Mouse (Mus musculus) forebrain, embryonic 12.5 days (tissue): Measurements from ENCODE around the gene Rabl2. TPM values are rescaled to one million over a fixed set of nuclear protein-coding genes. Genes with fewer than 3 reads are reported as not detected.

Source experiments
- ATAC-seq: fragments of 200-750 bp; cut with Nextera tagmentation; 2 replicates; pipeline ENCODE4 v1.8.0; 2017; ENCODE audit warnings: moderate TSS enrichment; ENCODE audit not compliant: low FRiP score
- H3K27ac ChIP-seq: fragments of 300-500 bp; sonication (generic); 2 replicates; pipeline ENCODE4 v1.5.1; 2016; ENCODE audit warnings: mild to moderate bottlenecking
- H3K27me3 ChIP-seq: fragments of 300-500 bp; sonication (generic); 2 replicates; pipeline ENCODE4 v1.6.1; 2016; ENCODE audit warnings: mild to moderate bottlenecking
- H3K36me3 ChIP-seq: fragments of 300-500 bp; sonication (generic); replicated peaks from 2 replicates; pipeline ENCODE4 v1.6.1; 2016; ENCODE audit warnings: mild to moderate bottlenecking
- H3K4me1 ChIP-seq: fragments of 300-500 bp; sonication (generic); 2 replicates; pipeline ENCODE4 v1.6.1; 2016
- H3K4me2 ChIP-seq: fragments of 300-500 bp; sonication (generic); 2 replicates; pipeline ENCODE4 v1.6.1; 2016; ENCODE audit warnings: mild to moderate bottlenecking, moderate library complexity
- H3K4me3 ChIP-seq: fragments of 300-500 bp; sonication (generic); replicated peaks from 2 replicates; pipeline ENCODE4 v1.5.1; 2016; ENCODE audit warnings: mild to moderate bottlenecking
- H3K9ac ChIP-seq: fragments of 300-500 bp; sonication (generic); 2 replicates; pipeline ENCODE4 v1.6.1; 2016; ENCODE audit warnings: mild to moderate bottlenecking
- H3K9me3 ChIP-seq: fragments of 300-500 bp; sonication (generic); 2 replicates; pipeline ENCODE4 v1.6.1; 2016
- WGBS: fragments of 180-500 bp; shearing (Covaris S2); methylation state at CpG from one replicate; pipeline ENCODE4 v1.1.7; 2016; 5-methylcytosine and 5-hydroxymethylcytosine counted together
- polyA plus RNA-seq: library from polyadenylated mRNA; unstranded; fragments of >200 nt; fragmentation: Nextera tagmentation; extraction: Ambion mirVana; gene quantifications from 2 replicates; pipeline ENCODE4 v1.2.1, GENCODE M21; 2016

The Rabl2 gene
- 60.7 and 62.8 TPM in 2 replicates for polyA plus RNA-seq

DNA sequence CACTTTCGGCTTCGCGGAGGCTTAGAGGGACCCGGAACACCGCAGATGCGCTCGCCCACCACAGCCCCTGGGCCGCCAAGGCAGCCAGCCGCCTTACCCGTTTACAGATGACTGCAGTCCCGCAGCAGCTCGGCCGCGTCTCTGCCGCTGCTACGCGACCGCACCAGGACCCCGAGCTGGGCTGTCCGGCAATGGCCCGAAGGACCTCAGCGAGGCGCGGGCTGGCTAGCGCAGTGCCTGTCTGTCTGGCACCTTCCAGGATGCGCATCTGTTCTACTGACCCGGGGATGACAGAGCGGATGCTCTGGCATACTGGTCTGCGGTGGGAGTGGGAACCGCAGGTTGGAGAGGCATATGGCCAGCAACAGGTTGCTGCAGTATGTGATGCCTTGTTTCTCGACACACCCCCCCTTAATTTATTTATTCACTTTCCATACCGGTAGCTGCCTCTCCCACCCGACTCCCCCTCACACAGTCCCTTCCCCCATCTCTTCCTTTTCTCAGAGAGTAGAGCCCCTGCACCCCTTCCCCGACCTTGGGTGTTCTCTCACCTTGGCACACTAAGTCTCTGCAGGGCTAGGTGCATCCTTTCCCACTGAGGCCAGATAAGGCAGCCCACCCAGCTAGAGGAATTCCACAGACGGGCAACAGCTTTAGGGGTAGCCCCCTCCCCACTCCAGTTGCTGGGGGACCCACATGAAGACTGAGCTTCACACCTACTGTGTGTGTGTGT lies at the start of gene Rabl2:
Gene Rabl2 (minus strand): TSS at position 201 of the 733 bp plus-strand sequence.
- Histone ChIP-seq H3K4me2 (peak within 1 kb of the TSS; percentile 69), H3K9ac (peak within 1 kb of the TSS; percentile 73), H3K9me3 (no peaks in the 10 kb centered on the region), H3K27me3 (peaks cover 3% of the 10 kb centered on the region; the same call in 1 of the 2 replicates), H3K36me3 (0 out of 2 replicates have a peak, but pooled peaks cover 6% of the 10 kb centered on the region), H3K4me3 (peak within 1 kb of the TSS; percentile 74), H3K27ac (peak within 1 kb of the TSS; percentile 67), H3K4me1 (peaks cover 17% of the 10 kb centered on the region)
- peak; percentile 98 for ATAC-seq
- under 1% methylated on average over 34 of the region's 35 CpGs for WGBS

DNA sequence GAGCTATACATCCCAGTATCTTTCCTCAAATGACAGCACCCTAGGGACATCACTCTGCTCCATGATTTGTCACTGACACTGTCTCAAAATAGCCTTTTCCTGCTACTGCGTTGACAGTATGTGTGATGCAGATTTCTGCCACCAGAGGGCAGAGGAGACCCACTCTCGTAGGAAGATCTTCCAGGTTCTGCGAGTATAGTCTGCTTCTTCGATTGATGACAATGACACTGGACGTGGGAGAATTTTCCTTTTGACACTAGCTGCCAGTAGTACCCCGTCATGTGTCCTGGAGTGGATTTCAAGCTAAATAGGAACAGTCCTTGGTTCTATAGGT lies 31.9 kb upstream of the Rabl2 start:
- Histone ChIP-seq H3K9ac (no peak overlapping the region), H3K9me3 (no peaks in the 10 kb centered on the region), H3K4me2 (no peak overlapping the region), H3K36me3 (no peaks in the 10 kb centered on the region), H3K27ac (no peak overlapping the region), H3K27me3 (no peaks in the 10 kb centered on the region), H3K4me1 (no peaks in the 10 kb centered on the region), H3K4me3 (no peak overlapping the region)
- WGBS = 16% methylated on average over 6 of the region's 6 CpGs
- peak; percentile 60; the same call in 1 of the 2 replicates for ATAC-seq

DNA sequence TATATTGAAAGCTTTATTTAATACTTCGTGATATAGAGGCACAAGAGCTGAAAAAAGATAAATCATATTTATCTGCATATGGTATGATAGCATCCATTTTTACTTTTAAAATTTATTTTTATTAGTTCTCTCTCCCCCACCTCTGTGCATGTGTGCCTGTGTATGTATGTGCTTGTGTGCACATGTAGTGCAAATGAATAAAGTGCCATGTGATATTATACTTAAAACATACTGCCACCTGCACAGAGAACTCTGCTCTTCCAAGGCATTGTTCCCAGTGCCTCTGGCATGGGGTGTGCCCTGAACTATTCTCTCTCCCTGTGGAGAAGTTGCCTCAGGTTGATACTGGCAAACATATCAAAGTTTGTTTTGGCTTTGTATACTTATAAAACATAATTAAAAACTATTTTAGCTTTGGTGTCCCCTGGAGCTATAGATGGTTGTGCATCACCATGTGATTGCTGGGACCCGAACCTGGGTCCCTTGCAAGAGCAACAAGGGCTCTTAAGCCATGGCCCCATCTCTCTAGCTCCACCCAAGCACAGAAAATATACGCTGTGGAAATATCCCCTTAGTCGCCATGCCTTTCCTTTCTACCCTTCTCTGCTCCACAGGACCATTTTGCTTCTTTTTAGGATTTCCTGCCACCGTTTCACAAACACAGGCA lies 31.4 kb upstream of the Rabl2 start:
- H3K27me3 ChIP-seq = no peaks in the 10 kb centered on the region
- H3K36me3 ChIP-seq = no peaks in the 10 kb centered on the region
- no peaks in the 10 kb centered on the region for H3K9me3 ChIP-seq
- H3K9ac ChIP-seq = no peak overlapping the region
- no peak overlapping the region for H3K4me2 ChIP-seq
- peak; percentile 33; the same call in 1 of the 2 replicates for ATAC-seq
- no peak overlapping the region for H3K27ac ChIP-seq
- no peaks in the 10 kb centered on the region for H3K4me1 ChIP-seq
- no peak overlapping the region for H3K4me3 ChIP-seq
- 66% methylated on average over 5 of the region's 5 CpGs for WGBS

DNA sequence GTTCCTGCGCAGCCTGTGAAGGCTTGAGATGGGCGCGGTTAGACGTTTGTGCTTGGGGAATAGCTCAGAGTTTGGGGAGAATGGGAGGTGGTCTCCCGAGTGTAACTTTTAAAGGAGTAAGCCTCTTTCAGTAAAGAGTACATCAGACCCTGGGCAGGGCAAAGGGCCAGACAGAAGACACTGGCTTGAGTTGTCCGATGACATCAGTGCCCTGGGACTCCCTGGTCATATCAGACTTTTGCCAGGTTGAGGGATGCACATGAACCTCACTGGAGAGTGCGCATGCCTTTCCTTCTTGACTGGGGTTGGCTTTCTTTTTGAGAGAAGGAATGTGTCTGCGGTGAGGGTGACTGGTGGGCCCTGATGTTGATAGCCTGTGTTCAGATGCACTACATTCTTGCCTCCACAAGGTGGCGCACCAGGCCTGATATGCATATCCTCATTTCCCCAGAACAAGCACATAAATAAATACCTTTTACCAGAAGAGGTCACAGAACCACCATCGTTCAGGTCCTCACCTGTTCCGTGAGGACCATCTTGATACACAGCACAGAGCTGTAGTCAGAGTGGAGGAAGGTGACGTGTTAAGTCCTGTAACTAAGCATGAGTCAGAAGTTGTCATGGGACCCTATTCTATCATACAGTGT lies 30.7 kb upstream of the Rabl2 start:
- Histone ChIP-seq H3K4me2 (no peak overlapping the region), H3K4me3 (no peak overlapping the region), H3K36me3 (no peaks in the 10 kb centered on the region), H3K4me1 (no peaks in the 10 kb centered on the region), H3K27me3 (no peaks in the 10 kb centered on the region), H3K27ac (no peak overlapping the region), H3K9ac (no peak overlapping the region), H3K9me3 (no peaks in the 10 kb centered on the region)
- 76% methylated on average over 12 of the region's 12 CpGs for WGBS
- peak; percentile 51 for ATAC-seq

DNA sequence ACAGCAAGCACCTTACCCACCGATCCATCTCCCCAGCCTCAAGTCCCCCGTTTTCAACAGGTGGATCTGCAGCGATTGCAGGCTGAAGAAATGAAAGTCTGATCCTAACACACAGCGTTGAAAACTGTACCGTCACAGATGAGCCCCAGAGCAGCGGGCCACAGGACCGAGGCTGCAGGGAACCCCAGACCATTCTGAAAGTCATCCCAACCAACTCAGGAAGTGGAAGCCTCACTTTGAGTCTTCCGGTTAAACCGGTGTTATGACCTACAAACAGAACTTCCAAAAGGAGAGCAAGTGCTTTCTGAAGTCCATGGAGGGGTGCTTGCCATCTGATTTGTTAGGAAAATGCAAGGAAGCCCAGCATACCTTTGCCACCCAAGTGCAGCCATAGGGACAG lies 16.2 kb upstream of the Rabl2 start:
- no peak for ATAC-seq
- 86% methylated on average over 9 of the region's 9 CpGs for WGBS
- H3K27ac ChIP-seq = no peak overlapping the region
- no peaks in the 10 kb centered on the region for H3K27me3 ChIP-seq
- H3K4me2 ChIP-seq = no peak overlapping the region
- no peaks in the 10 kb centered on the region for H3K36me3 ChIP-seq
- H3K9ac ChIP-seq = no peak overlapping the region
- no peaks in the 10 kb centered on the region for H3K9me3 ChIP-seq
- H3K4me3 ChIP-seq = no peak overlapping the region
- H3K4me1 ChIP-seq = no peaks in the 10 kb centered on the region

DNA sequence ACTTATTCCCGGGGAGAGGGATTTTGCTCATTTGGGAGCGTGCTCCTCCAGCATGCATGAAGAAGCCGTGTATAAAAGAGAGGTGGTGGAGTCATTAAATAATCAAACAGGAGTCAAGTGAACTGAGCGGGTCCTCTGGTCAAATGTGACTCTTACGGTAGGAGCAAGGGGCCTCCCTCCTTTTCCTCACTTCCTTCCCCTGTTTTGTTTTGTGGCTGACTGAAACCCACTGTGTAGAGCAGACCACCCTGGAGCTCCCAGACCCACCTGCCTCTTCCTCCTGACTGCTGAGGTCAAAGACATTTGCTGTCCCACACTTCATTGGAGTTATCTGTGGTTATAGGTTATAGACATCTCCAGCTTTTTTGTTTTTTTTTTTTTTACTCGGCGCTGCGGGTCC lies 15.8 kb upstream of the Rabl2 start:
- H3K27ac ChIP-seq = no peak overlapping the region
- no peaks in the 10 kb centered on the region for H3K9me3 ChIP-seq
- no peaks in the 10 kb centered on the region for H3K36me3 ChIP-seq
- no peaks in the 10 kb centered on the region for H3K4me1 ChIP-seq
- 90% methylated on average over 8 of the region's 8 CpGs for WGBS
- no peak overlapping the region for H3K4me2 ChIP-seq
- H3K4me3 ChIP-seq = no peak overlapping the region
- no peak for ATAC-seq
- no peak overlapping the region for H3K9ac ChIP-seq
- H3K27me3 ChIP-seq = no peaks in the 10 kb centered on the region

DNA sequence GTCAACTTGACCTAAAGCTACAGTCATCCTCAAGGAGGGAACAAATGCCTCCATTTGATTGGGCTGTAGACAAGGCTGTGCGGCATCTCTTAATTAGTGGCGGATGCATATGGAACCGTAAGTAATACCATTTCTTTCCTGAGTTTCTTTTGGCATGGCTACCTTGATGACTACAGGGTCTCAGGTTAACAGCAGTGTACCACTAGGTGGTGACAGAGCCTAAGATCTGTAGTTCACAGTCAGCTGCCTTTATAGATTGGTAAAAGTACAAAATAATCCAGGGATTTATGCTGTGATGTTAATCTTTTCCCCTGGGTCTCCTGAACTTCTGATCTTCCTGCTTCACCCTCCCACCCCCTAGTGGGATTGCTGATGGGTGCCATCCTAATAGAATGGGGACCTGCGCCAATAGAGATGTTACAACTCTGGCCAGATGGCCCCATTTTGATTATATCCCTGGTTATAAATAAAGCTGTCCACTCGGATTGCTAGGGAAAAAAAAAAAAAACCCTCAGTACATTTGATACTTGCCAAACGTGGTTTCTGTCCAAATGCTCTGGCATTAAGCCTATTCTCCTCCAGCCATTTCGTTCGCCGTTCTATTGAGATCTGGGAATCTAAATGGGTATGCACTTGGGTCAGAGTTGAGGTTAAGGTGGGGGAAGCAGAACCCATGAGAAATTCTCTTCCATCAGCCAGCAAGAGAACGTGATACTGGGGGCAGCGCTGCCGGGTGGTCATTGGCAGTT lies 14.3 kb upstream of the Rabl2 start:
- no peaks in the 10 kb centered on the region for H3K9me3 ChIP-seq
- H3K4me3 ChIP-seq = no peak overlapping the region
- no peak overlapping the region for H3K27ac ChIP-seq
- 87% methylated on average over 12 of the region's 12 CpGs for WGBS
- H3K9ac ChIP-seq = no peak overlapping the region
- no peaks in the 10 kb centered on the region for H3K36me3 ChIP-seq
- no peaks in the 10 kb centered on the region for H3K27me3 ChIP-seq
- no peak overlapping the region for H3K4me2 ChIP-seq
- H3K4me1 ChIP-seq = no peaks in the 10 kb centered on the region
- ATAC-seq = no peak

DNA sequence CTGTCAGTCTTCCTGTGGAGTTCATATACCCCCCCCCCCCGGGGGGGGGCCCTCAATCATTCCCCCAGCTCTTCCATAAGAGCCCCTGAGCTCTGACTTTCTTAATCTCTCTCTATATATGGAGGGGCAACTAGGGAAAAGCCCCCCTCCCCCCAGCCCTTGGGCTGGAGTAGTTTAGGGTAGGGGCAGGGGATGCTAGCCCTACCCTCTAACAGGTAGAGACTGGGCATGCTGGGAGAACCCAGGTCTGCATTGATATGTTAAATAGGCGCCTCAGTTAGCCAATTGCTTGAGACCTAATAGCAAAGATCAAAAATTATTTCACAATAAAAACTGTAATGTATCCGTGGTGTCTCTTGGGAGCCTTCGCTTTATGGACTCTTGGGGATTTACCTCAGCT lies 825 bp upstream of the Rabl2 start:
- H3K4me3 ChIP-seq = peak overlapping the region; percentile 74
- H3K4me2 ChIP-seq = peak overlapping the region; percentile 69
- H3K9ac ChIP-seq = 0 out of 2 replicates have a peak overlapping the region, but pooled peaks have one; percentile 73
- WGBS = 47% methylated on average over 4 of the region's 4 CpGs
- H3K9me3 ChIP-seq = no peaks in the 10 kb centered on the region
- H3K27ac ChIP-seq = no peak overlapping the region
- peaks cover 17% of the 10 kb centered on the region for H3K4me1 ChIP-seq
- ATAC-seq = peak; percentile 24
- no peaks in the 10 kb centered on the region for H3K36me3 ChIP-seq
- peaks cover 3% of the 10 kb centered on the region; the same call in 1 of the 2 replicates for H3K27me3 ChIP-seq

DNA sequence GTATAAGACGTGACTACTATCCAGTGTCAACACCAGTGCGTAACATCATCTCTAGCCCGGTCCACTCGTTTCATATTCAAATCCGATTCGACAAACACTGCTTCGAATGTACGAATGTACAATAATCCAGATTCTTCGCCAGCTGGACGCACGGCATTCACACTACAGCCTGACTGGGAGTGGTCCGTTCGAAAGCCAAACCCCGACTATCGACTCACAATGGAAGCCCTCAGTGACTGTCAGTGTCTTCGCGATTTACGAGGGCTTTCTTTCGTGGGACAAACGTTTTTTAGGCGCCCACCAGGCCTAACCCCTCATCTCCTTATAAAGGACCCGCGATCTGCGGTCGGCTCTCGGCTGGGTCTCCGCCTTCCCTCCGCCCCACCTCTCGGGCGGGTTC lies 406 bp downstream of the Rabl2 start:
- Histone ChIP-seq H3K36me3 (peaks cover 12% of the 10 kb centered on the region), H3K27ac (peak overlapping the region; percentile 67), H3K4me2 (peak overlapping the region; percentile 69), H3K27me3 (peaks cover 3% of the 10 kb centered on the region; the same call in 1 of the 2 replicates), H3K9me3 (no peaks in the 10 kb centered on the region), H3K4me3 (peak overlapping the region; percentile 74), H3K9ac (peak overlapping the region; percentile 73), H3K4me1 (peaks cover 17% of the 10 kb centered on the region)
- peak; percentile 22 for ATAC-seq
- WGBS = 2% methylated on average over 30 of the region's 30 CpGs

DNA sequence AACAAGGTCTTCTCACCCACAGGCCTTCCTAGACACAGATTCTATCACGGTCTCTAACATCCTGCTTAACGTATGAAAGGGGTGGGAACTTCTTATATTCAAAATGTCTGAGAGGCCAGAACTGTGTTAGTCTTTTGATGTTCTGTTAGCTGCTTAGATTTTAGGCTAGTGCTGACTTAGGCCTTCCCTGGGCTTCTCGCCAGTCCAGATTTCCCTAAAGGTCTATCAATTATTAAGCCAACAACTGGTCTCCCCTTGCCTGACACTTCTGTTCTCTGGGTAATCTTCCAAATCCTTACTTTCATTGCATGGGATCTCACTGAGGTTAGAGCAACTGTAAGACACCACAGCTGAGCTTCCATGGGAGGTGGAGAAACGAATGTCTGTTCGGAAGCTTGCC lies 2.6 kb downstream of the Rabl2 start:
- no peak overlapping the region for H3K4me2 ChIP-seq
- H3K4me3 ChIP-seq = no peak overlapping the region
- no peak overlapping the region for H3K9ac ChIP-seq
- ATAC-seq = no peak
- 89% methylated on average over 5 of the region's 5 CpGs for WGBS
- peaks cover 17% of the 10 kb centered on the region for H3K4me1 ChIP-seq
- no peaks in the 10 kb centered on the region for H3K9me3 ChIP-seq
- no peak overlapping the region for H3K27ac ChIP-seq
- H3K27me3 ChIP-seq = no peaks in the 10 kb centered on the region; the same call in 1 of the 2 replicates
- peaks cover 20% of the 10 kb centered on the region for H3K36me3 ChIP-seq

DNA sequence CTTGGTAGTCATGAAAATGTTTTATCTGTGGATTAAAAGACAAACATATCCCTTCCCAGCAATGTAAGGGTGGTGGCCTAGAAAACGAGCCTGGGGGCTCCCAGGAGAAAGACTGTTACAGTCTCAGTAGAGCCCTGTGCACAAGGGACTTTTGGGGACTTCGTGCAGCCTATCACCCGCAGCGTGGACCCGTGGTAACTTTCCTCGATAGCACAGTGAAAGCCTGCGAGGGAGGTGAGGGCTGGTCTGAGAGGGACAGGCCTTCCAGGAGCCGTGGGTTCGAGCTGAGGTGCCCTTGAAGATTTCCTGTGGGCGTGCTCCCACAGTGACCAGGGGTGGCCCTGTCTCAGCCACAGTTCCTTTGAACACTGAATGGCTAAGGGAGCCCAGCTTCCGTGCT lies 6.1 kb downstream of the Rabl2 start:
- Histone ChIP-seq H3K9ac (no peak overlapping the region), H3K9me3 (no peaks in the 10 kb centered on the region), H3K4me2 (no peak overlapping the region), H3K27me3 (no peaks in the 10 kb centered on the region), H3K27ac (no peak overlapping the region), H3K36me3 (peaks cover 43% of the 10 kb centered on the region), H3K4me3 (no peak overlapping the region), H3K4me1 (peaks cover 5% of the 10 kb centered on the region)
- ATAC-seq = no peak
- 90% methylated on average over 11 of the region's 11 CpGs for WGBS

DNA sequence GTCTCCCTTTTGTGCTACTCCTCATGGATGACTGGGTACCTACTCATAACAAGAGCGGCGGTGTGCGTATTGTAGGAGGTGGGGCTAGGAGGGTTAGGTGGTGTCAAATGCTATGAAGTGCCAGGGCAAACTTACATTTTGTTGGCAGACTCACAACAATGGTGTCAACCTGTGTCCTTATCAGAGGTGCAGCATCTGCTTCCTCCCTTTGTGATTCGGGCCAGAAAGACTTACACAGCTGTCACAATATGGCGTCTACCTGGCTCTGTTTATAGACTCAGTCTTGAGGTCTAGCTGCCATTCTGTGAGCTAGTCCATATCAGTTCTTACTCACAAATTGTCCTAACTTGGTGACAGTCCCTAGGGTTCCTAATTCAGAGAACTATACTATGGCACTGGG lies 6.6 kb downstream of the Rabl2 start:
- H3K4me1 ChIP-seq = no peaks in the 10 kb centered on the region
- no peak overlapping the region for H3K4me2 ChIP-seq
- H3K9me3 ChIP-seq = no peaks in the 10 kb centered on the region
- WGBS = 87% methylated on average over 5 of the region's 5 CpGs
- H3K27me3 ChIP-seq = no peaks in the 10 kb centered on the region
- peaks cover 43% of the 10 kb centered on the region for H3K36me3 ChIP-seq
- no peak overlapping the region for H3K27ac ChIP-seq
- H3K9ac ChIP-seq = no peak overlapping the region
- no peak for ATAC-seq
- no peak overlapping the region for H3K4me3 ChIP-seq
